Mouse (Mus musculus) embryonic facial prominence, embryonic 11.5 days (tissue): ENCODE results near the gene Commd1. TPM values are rescaled to one million over a fixed set of nuclear protein-coding genes. Genes with fewer than 3 reads are reported as not detected.

Experiments
- ATAC-seq: fragments of 200-750 bp; cut with Nextera tagmentation; replicated peaks from 2 replicates; pipeline ENCODE4 v1.8.0; 2017; ENCODE audit warnings: low read depth; ENCODE audit not compliant: insufficient number of reproducible peaks, low FRiP score, low TSS enrichment
- DNase-seq: peaks from one replicate; pipeline ENCODE4 v3.0.0-alpha.2; 2015; ENCODE audit warnings: low spot score
- H3K27ac ChIP-seq: fragments of 300-500 bp; sonication (generic); replicated peaks from 2 replicates; pipeline ENCODE4 v1.5.1; 2014; ENCODE audit warnings: mild to moderate bottlenecking, low read depth, low read length, control low read depth
- H3K27me3 ChIP-seq: fragments of 300-500 bp; sonication (generic); 2 replicates; pipeline ENCODE4 v1.6.1; 2014; ENCODE audit warnings: mild to moderate bottlenecking, low read length, moderate library complexity, mixed read lengths; ENCODE audit not compliant: control insufficient read depth, insufficient read depth
- H3K36me3 ChIP-seq: fragments of 300-500 bp; sonication (generic); replicated peaks from 2 replicates; pipeline ENCODE4 v1.6.1; 2014; ENCODE audit warnings: low read depth, mild to moderate bottlenecking, low read length, moderate library complexity, mixed read lengths; ENCODE audit not compliant: control insufficient read depth, insufficient read depth
- H3K4me1 ChIP-seq: fragments of 300-500 bp; sonication (generic); 2 replicates; pipeline ENCODE4 v1.6.1; 2014; ENCODE audit warnings: low read length, mixed read lengths; ENCODE audit not compliant: control insufficient read depth, insufficient read depth
- H3K4me2 ChIP-seq: fragments of 300-500 bp; sonication (generic); 2 replicates; pipeline ENCODE4 v1.6.1; 2014; ENCODE audit warnings: low read depth, mild to moderate bottlenecking, control low read depth, low read length, moderate library complexity
- H3K4me3 ChIP-seq: fragments of 300-500 bp; sonication (generic); 2 replicates; pipeline ENCODE4 v1.5.1; 2014; ENCODE audit warnings: low read depth, low read length, control low read depth
- H3K9ac ChIP-seq: fragments of 300-500 bp; sonication (generic); replicated peaks from 2 replicates; pipeline ENCODE4 v1.6.1; 2014; ENCODE audit warnings: mild to moderate bottlenecking, control low read depth, low read length
- H3K9me3 ChIP-seq: fragments of 300-500 bp; sonication (generic); replicated peaks from 2 replicates; pipeline ENCODE4 v1.6.1; 2016; ENCODE audit warnings: mild to moderate bottlenecking, low read length, inconsistent platforms, mixed read lengths; ENCODE audit not compliant: control insufficient read depth
- WGBS: fragments of 180-500 bp; shearing (Covaris S2); extraction: QIAGEN DNeasy Blood & Tissue Kit; methylation state at CpG from one replicate; pipeline ENCODE4 v1.1.7; 2014; 5-methylcytosine and 5-hydroxymethylcytosine counted together
- polyA plus RNA-seq: library from polyadenylated mRNA; unstranded; fragments of >200 nt; fragmentation: Nextera tagmentation; extraction: Ambion mirVana; gene quantifications from 2 replicates; pipeline ENCODE4 v1.2.1, GENCODE M21; 2014

The Commd1 gene
- polyA plus RNA-seq, 1 experiment from 2014 or later: 452 TPM

DNA sequence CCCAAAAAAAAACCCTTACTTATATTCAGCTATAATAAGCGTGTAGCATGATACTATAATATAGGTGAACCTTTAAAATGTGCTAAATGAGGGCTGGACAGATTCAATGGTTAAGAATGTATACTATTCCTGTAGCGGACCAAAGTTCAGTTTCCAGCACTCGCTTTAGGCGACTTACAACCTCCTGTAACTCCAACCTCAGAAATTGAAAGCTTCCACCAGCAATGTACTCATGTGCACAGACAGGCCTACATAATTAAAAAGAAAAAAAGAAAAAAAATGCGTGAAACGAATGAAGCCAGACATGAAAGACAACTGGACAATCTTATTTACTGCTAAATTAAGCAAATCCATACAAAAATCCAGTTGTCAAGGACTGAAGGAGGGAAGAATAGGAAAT is 664 bp upstream of the Commd1 start:
- 76% methylated on average over 6 of the region's 6 CpGs for whole genome bisulfite sequencing
- no peak for DNase-seq

DNA sequence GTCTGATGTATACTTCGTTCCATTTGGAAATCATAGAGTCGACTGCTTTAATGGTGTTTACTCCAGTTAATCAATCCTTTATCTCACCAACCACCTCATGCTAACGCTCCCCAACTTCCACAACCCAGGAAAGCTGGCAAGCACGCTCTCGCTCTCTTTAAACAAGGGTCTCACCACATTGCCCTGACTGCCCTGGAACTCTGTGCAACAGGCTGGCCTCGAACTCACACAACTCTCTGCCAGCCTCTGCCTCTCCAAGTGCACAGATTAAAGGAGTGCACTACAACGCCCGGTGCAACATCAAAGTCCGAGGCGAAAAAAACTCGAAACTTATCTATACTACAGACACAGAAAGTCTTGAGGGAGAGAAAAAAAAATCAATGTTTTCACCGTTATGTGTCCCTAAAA is 635 bp downstream of the Commd1 start:
- Histone ChIP-seq H3K4me1 (no peaks in the 10 kb centered on the region), H3K27me3 (no peaks in the 10 kb centered on the region), H3K36me3 (no peaks in the 10 kb centered on the region; the same call in 1 of the 2 replicates), H3K27ac (peak overlapping the region; percentile 92), H3K4me2 (peak overlapping the region; percentile 45), H3K9me3 (no peaks in the 10 kb centered on the region), H3K9ac (peak overlapping the region; percentile 67), H3K4me3 (peak overlapping the region; percentile 62)
- DNase-seq: no peak
- WGBS: 5% methylated on average over 12 of the region's 12 CpGs
- peak; percentile 53 for ATAC-seq

More for the DNA sequence above, 664 bp upstream of the Commd1 start:
- Histone ChIP-seq H3K4me3 (no peak overlapping the region), H3K4me1 (no peaks in the 10 kb centered on the region), H3K27ac (no peak overlapping the region), H3K9me3 (no peaks in the 10 kb centered on the region), H3K27me3 (no peaks in the 10 kb centered on the region), H3K9ac (no peak overlapping the region), H3K36me3 (no peaks in the 10 kb centered on the region; the same call in 1 of the 2 replicates), H3K4me2 (no peak overlapping the region)
- ATAC-seq: no peak

DNA sequence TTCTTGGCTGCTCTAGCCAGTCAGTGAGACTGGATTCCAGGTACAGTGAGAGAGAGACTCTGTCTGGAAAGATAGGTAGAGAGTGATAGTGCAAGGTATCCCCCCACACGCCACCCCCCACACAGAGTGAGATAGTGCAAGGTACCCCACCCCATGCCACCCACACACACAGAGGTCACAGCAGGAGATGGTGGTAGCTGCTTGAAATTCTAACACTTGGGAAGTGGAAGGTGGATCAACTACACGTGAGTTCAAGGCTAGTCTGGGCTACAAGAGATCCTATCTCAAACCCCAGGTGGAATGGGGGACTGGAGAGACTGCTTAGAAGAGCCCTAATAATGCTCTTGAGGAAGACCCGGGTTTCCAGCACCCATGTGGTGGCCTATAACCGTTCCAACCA is 1.1 kb downstream of the Commd1 start:
- no peak overlapping the region for H3K27ac ChIP-seq
- no peaks in the 10 kb centered on the region for H3K4me1 ChIP-seq
- peak overlapping the region; percentile 45 for H3K4me2 ChIP-seq
- H3K27me3 ChIP-seq: no peaks in the 10 kb centered on the region
- peak overlapping the region; percentile 62 for H3K4me3 ChIP-seq
- H3K9ac ChIP-seq: peak overlapping the region; percentile 67
- no peaks in the 10 kb centered on the region; the same call in 1 of the 2 replicates for H3K36me3 ChIP-seq
- no peaks in the 10 kb centered on the region for H3K9me3 ChIP-seq
- 54% methylated on average over 4 of the region's 4 CpGs for WGBS
- DNase-seq (no peak), ATAC-seq (no peak; the same call in 1 of the 2 replicates)

DNA sequence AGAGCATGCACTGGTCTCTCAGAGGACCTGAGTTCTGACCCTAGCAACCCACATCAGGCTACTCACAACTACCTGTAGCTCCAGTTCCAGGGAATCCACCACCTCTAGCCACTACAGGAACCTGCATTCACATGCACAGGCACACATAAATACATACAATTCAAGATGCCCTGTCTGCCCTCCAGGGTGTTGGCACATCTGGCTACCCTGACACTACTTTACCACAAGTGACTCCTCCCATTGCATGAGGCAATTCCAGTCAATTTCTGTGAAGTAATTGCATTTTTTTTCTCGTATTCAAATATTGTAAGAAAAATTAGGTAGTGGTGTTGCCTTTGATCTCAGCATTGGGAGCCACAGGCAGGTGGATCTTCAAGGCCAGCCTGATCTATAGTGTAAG is 3.0 kb downstream of the Commd1 start:
- DNase-seq (no peak), ATAC-seq (no peak)
- WGBS: 94% methylated on average over 1 of the region's 1 CpGs
- Histone ChIP-seq H3K9me3 (no peaks in the 10 kb centered on the region), H3K4me1 (no peaks in the 10 kb centered on the region), H3K4me2 (no peak overlapping the region), H3K36me3 (no peaks in the 10 kb centered on the region; the same call in 1 of the 2 replicates), H3K27me3 (no peaks in the 10 kb centered on the region), H3K27ac (no peak overlapping the region), H3K9ac (no peak overlapping the region), H3K4me3 (no peak overlapping the region)

DNA sequence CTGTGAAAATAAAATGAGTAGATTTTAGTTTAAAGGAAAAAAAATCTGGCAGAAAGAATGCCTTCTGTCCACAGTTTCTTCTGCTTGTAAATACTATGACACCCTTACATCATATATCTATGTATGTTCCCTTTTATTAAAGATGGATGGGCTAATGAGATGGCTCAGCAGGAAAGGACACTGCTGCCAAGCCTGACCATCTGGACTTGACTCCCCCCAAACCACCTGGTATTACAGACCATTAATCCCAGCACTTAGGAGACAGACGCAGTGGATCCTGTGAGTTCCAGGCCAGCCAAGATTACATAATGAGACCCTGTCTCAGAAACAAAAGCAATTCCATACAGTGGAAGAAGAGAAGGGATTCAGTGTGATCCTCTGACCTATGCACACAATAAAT is 3.5 kb downstream of the Commd1 start:
- WGBS: 67% methylated on average over 1 of the region's 1 CpGs
- ATAC-seq: no peak

DNA sequence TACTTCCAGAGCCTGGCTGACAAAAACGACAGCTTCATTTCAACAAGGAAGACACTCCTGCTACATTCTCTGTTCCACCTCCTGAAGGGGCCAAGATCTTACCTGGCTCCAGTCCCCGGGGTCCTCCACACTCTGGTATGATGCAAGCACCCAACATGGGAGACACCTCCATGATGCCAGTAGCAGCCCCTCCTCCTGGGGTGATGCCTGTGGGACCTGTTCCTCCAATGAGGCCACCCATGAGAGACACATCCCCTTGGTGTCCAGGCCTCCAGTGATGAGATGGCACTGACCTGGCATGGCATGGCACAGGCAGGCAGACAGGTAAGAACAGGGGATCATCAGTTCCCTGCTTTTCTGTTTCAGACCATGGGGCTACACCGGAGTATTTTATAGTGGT is 4.0 kb downstream of the Commd1 start:
- 89% methylated on average over 3 of the region's 3 CpGs for WGBS
- ATAC-seq: no peak
- H3K9ac ChIP-seq: no peak overlapping the region
- DNase-seq: no peak
- H3K27me3 ChIP-seq: no peaks in the 10 kb centered on the region
- H3K4me3 ChIP-seq: no peak overlapping the region
- H3K4me1 ChIP-seq: no peaks in the 10 kb centered on the region
- no peak overlapping the region for H3K27ac ChIP-seq
- H3K36me3 ChIP-seq: no peaks in the 10 kb centered on the region; the same call in none of the 2 replicates
- no peak overlapping the region for H3K4me2 ChIP-seq
- no peaks in the 10 kb centered on the region for H3K9me3 ChIP-seq

More for the DNA sequence above, 3.5 kb downstream of the Commd1 start:
- Histone ChIP-seq H3K9ac (no peak overlapping the region), H3K4me3 (no peak overlapping the region), H3K27ac (no peak overlapping the region), H3K4me2 (no peak overlapping the region), H3K27me3 (no peaks in the 10 kb centered on the region), H3K9me3 (no peaks in the 10 kb centered on the region), H3K4me1 (no peaks in the 10 kb centered on the region), H3K36me3 (no peaks in the 10 kb centered on the region; the same call in none of the 2 replicates)
- DNase-seq: no peak

DNA sequence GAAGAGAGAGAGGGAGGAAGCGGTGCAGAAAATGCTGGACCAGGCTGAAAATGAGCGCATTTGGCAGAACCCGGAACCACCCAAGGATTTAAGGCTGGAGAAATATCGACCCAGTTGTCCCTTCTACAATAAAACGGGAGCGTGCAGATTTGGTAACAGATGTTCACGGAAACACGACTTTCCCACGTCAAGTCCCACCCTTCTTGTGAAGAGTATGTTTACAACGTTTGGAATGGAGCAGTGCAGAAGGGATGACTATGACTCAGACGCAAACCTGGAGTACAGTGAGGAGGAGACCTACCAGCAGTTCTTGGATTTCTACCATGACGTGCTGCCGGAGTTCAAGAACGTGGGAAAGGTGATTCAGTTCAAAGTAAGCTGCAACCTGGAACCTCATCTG is 8.6 kb downstream of the Commd1 start:
- ATAC-seq: no peak
- H3K4me1 ChIP-seq: no peaks in the 10 kb centered on the region
- peak overlapping the region; percentile 53 for H3K4me2 ChIP-seq
- H3K4me3 ChIP-seq: peak overlapping the region; percentile 55
- no peak overlapping the region for H3K27ac ChIP-seq
- H3K27me3 ChIP-seq: no peaks in the 10 kb centered on the region
- H3K36me3 ChIP-seq: no peaks in the 10 kb centered on the region; the same call in 1 of the 2 replicates
- 48% methylated on average over 14 of the region's 14 CpGs for WGBS
- DNase-seq: no peak
- peaks cover 2% of the 10 kb centered on the region; the same call in 1 of the 2 replicates for H3K9me3 ChIP-seq
- H3K9ac ChIP-seq: peak overlapping the region; percentile 66

DNA sequence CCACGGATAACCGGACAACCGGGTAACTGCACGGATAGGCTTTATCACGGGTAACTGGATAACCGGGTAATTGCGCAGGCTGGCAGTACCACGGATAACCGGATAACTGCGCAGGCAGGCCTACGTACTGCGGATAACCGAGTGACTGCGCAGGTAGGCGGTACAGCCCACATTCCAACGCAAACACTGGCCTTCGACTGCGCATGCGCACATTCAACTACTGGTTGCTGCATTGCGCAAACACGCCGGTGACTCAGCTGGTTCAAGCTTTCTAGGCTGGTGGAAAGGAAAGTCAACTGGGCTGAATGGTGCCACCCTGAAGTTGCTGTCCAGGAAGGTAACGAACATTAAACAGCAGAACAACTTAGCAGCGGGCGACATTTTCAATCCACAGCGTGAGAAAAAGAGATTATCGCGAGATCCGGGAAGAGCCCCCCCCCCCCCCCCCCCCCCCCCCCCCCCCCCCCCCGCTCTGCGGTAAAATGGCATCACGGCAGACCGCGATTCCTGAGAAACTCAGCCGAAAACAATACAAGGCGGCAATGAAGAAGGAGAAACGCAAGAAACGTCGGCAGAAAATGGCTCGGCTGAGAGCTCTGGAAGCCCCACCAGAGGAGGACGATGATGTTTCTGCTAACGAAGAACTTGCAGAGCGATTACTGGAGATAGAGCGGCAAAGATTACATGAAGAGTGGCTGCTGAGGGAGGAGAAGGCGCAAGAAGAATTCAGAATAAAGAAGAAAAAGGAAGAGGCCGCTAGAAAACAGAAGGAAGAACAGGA is 9.2 kb downstream of the Commd1 start:
- 49% methylated on average over 44 of the region's 46 CpGs for WGBS
- DNase-seq: peak; percentile 73

More for the DNA sequence above, 9.2 kb downstream of the Commd1 start:
- Histone ChIP-seq H3K4me2 (peak overlapping the region; percentile 69), H3K4me1 (no peaks in the 10 kb centered on the region), H3K27me3 (no peaks in the 10 kb centered on the region), H3K4me3 (peak overlapping the region; percentile 55), H3K9me3 (peaks cover 2% of the 10 kb centered on the region; the same call in 1 of the 2 replicates), H3K27ac (no peak overlapping the region), H3K36me3 (no peaks in the 10 kb centered on the region; the same call in 1 of the 2 replicates), H3K9ac (peak overlapping the region; percentile 66)
- peak; percentile 66 for ATAC-seq
